Mouse (Mus musculus): Measurements from ENCODE around the gene Ar.

DNA sequence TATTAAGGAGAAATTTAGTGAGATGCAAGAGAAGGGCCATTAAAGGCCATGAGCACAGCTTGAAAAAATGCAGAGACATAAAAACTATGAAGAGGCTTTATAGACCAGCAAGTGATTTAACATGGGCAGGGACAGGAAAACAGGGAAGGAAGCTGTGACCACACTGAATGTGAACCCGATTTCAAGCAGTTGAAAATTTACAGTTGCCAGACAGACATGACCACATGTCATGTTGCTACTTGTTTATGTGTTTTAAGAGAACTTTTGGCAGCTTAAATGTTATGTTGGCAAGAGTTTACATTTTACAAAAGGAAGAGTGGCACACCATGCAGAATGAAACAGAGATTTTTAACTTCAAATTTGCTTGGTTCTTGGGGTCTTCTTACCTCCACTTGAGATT lies 143.2 kb downstream of the Ar start:
- TF ChIP-seq CTCF (IDR thresholded peaks at IDR 0.05; ENCODE audit: borderline replicate concordance, extremely low read depth, insufficient read depth, insufficient read length) (no peak), POLR2A (IDR thresholded peaks at IDR 0.05; ENCODE audit: borderline replicate concordance, extremely low read depth, insufficient read depth, insufficient read length, poor library complexity, severe bottlenecking) (no peak)

All from brain, embryonic 14.5 days (tissue).